Mouse (Mus musculus) cerebellum, adult 11-12 months (tissue): Measurements from ENCODE around the gene Bri3bp.

Experiments
- DNase-seq: peaks from one replicate; pipeline ENCODE4 v3.0.0; 2022

The Bri3bp gene

GRCm38 (mm10) chr5:125441234-125442114 lies at the start of gene Bri3bp:
Gene Bri3bp (plus strand): TSS chr5:125441568.
- peak; percentile 59 for DNase-seq

GRCm38 (mm10) chr5:125391609-125392008 lies 49.8 kb upstream of the Bri3bp start:
- DNase-seq: peak; percentile 77

GRCm38 (mm10) chr5:125392176-125392575 lies 49.2 kb upstream of the Bri3bp start:
- DNase-seq: peak; percentile 50

GRCm38 (mm10) chr5:125392618-125392976 lies 48.8 kb upstream of the Bri3bp start:
- no peak for DNase-seq

GRCm38 (mm10) chr5:125392977-125393621 lies 48.3 kb upstream of the Bri3bp start:
- peak; percentile 96 for DNase-seq

DNA sequence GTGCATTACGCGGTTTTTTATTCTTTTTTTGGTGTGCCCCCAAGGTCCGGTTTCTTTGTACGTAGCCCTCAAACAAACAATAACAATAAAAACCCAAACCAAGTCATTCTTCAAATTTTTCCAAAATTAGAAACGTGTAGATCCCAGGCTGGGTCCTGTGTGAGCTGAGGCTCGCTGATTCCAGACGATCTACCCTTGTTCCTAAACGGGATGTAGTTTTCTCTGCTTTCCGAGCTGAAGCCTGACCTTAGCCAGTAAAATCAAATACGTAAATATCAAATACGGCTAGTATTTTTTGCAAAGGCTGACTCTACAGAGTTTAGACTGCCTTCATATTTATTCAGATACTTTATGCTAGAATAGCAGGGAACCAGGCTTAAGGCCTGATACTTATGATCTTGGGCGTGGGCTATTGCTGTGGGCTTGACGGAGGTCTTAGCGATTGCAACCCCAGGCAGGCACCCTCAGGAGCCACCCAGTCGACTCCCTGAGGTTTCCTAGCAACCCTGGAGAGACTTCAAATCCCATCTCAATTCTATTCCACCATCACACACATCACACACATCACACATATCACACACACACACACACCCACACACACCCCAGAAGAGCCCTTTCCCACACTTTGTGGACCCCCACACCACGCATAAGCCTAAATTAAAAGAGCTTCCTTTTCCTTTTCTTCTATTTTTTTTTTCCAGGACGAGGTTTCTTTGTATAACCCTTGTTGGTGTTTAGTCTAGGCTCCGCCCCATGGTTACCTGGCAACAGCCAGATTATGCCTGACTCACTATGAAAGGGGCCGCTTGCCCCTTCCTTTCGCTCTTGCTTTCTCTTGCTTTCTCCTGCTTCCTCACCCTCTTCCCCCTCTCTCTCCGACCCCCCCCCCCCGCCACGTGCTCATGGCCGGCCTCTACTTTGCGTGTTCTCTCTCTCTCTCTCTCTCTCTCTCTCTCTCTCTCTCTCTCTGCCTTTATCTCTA lies 47.5 kb upstream of the Bri3bp start:
- DNase-seq: peak; percentile 72

GRCm38 (mm10) chr5:125395008-125395407 lies 46.4 kb upstream of the Bri3bp start:
- peak; percentile 38 for DNase-seq

DNA sequence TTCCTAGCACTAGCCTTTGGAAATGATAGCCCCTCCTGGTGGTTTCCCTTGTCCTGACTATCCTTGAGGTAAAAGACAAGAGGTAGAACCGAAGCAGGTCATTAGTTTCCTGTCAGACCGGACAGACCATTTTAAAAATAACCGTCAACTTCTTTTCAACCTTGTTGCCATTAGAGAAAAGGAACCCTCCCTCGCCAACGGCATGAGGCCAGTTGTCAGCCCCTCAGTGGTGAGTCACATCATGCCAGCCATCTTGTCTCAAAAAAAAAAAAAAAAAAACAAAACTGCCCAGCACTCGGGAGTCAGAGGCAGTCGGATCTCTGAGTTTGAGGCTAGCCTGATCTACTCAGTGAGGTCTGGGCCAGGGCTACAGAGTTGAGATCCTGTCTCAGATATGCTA lies 40.5 kb upstream of the Bri3bp start:
- no peak for DNase-seq

- no peak for DNase-seq
Observed at GRCm38 (mm10) chr5:125402476-125402875, 38.9 kb upstream of the Bri3bp start.

DNA sequence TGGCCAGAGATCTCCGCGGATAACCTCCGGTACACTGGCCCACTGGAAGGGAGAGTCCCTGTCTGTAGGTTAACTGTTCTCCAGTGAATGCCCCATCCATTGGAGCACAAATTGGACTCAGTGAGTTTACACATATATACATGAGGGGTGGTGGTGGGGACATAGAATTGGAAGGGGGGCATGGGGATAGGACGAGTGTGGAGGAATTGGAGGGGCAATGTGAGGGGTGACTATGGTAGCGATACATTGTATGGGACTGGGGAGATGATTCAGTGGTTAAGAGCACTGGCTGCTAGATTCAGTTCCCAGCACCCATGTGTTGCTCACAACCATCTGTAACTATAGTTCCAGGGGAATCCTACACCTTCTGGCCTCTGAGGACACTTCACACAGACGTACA lies 38.4 kb upstream of the Bri3bp start:
- no peak for DNase-seq

DNA sequence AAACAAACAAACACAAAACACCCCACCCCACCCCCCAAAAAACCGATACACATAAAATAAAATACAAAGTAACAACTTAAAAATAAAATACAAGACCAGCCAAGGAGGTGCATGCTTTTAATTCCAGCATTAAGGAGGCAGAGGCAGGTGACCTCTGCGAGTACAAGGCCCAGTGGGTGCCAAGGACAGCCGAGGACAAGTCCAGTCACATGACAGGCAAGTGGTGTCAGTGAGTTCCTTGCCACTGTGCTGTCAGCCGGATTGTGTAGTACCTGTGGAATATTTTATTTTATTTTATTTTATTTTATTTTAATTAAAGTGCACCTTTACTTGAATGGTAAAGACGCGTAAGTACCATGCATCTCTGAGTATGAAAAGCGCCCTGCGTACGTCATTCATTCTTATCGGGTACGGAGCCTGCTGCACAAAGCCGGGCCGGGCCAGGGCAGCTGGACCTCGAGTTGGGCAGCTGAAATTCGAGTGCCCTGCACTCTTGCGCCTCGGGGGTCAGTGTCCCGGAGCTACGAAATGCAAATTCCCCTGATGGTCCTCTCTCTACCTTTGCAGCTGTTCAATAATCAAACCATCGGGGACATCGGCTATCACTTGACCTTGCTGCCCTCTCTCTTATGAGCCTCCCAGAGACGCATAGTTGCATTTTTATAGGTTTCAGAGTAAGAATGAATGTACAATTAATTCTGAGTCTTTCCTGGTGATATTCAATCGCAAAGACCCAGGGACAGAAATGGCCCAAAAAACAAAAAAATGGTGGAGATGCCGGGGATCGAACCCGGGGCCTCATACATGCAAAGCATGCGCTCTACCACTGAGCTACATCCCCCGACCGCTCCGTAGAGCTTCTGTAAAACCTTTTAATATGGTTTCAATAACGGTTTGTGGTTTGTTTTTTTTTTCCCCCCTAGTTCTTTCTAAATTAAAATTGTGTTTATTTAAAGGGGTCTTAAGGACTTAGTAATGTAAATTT lies 37.6 kb upstream of the Bri3bp start:
- DNase-seq: no peak

DNA sequence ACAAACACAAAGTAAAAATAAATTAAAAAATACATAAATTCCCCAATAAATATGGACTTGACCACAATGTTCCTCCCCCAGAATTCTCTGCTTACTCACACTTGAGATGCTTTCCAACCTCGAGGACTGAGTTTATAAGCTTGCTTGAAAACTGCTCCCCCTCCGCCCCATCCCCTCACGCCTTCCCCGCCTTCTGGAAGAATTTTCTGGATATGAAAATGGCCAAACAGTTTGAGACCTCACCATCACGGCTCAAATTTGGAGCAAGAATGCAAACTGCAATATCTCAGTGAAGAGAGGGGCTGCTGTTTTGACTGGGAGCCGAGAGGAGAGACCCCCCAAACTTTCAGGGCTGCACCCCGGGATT lies 36.8 kb upstream of the Bri3bp start:
- no peak for DNase-seq

DNA sequence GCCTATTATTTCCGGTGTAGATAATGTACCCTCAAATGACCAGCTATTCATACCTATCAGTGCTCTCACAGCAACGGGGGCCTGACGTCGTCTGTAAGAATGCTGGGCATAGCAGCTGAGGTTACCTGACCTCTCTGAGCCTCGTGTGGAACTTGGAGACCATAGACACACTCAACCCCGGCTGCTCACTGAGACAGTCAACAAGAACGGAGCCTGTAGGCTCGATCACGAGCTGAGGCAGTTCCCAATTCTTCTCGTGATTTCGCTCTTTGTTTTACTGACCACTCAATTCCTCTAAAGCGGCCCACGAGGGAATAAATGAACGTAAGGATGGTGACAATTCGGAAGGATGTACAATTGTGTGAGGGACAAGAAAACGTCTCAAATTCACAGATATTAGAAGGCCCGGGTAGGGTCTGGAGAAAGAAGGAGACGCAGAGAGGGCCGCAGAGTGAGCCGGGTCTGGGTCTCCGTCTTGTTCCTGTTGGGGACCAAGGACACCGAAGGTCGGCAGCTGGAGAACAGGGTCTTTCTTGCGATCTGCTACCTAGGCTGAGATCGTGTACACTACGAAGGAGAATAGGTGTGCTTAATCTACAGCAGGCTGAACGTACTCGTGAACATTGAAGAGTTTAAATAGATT lies 36.3 kb upstream of the Bri3bp start:
- peak; percentile 63 for DNase-seq

- DNase-seq: peak; percentile 82
Observed at GRCm38 (mm10) chr5:125405546-125406248, 35.7 kb upstream of the Bri3bp start.

GRCm38 (mm10) chr5:125406322-125407016 lies 34.9 kb upstream of the Bri3bp start:
- peak; percentile 71 for DNase-seq

GRCm38 (mm10) chr5:125407020-125407830 lies 34.1 kb upstream of the Bri3bp start:
- DNase-seq: no peak

- no peak for DNase-seq
Observed at GRCm38 (mm10) chr5:125407910-125408575, 33.3 kb upstream of the Bri3bp start.

GRCm38 (mm10) chr5:125408842-125409241 lies 32.5 kb upstream of the Bri3bp start:
- DNase-seq: no peak
